Mouse (Mus musculus): Measurements from ENCODE around the gene Igfbp7. TPM values are rescaled to one million over a fixed set of nuclear protein-coding genes. Genes with fewer than 3 reads are reported as not detected.

The Igfbp7 gene
- polyA plus RNA-seq, 1 experiment = 4,855 TPM

- peak; percentile 56 for DNase-seq
Measured at GRCm38 (mm10) chr5:77372242-77372641, 35.6 kb downstream of the Igfbp7 start.

DNA sequence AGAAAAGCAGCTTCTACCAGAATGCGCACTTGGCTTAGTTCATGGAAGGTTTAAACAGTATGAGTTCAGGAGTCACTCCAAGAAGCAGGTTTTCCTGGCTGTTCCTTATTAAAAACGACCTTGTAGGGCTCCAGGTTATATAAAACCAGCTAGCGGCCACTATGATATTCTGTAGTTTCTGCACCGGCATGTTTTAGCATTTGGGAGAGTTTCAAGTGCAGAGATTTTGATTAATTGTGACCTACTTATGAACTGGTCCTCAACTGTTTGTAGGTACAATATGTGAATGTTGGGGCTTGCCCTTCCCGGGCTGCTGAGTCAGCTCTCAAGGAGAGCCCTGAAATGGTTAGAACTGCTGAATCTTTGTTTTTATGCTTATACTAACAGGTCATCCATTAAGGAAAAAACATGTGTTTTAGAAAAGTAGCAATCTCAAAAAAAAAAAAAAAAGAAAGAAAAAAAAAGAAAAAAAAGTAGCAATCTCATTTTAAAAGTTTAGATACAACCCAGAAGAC, 37.4 kb downstream of the Igfbp7 start:
- TF ChIP-seq CTCF (conservative IDR thresholded peaks at IDR 0.05; ENCODE audit: insufficient read depth, insufficient read length, low read depth, low read length) = no peak
- no peak for TF ChIP-seq POLR2A (IDR thresholded peaks at IDR 0.05; ENCODE audit: low read depth, low read length)
- 27% methylated on average over 5 of the region's 5 CpGs for WGBS

More at GRCm38 (mm10) chr5:77372242-77372641, 35.6 kb downstream of the Igfbp7 start:
- 47% methylated on average over 7 of the region's 7 CpGs for WGBS
- no peak for TF ChIP-seq POLR2A (IDR thresholded peaks at IDR 0.05; ENCODE audit: low read depth, low read length)
- TF ChIP-seq CTCF (conservative IDR thresholded peaks at IDR 0.05; ENCODE audit: insufficient read depth, insufficient read length, low read depth, low read length) = no peak
- H3K36me3 ChIP-seq (ENCODE audit: control insufficient read depth, insufficient read depth, low read length) = no peaks in the 10 kb centered on the region
- no peak overlapping the region for H3K4me3 ChIP-seq (ENCODE audit: insufficient read depth, low read depth, low read length)
- H3K27me3 ChIP-seq (replicated peaks; ENCODE audit: control insufficient read depth, insufficient read depth, low read length) = no peaks in the 10 kb centered on the region
- H3K27ac ChIP-seq (ENCODE audit: insufficient read depth, low read depth, low read length) = peak overlapping the region; percentile 49
- peaks cover 41% of the 10 kb centered on the region for H3K4me1 ChIP-seq (ENCODE audit: control insufficient read depth, insufficient read depth, low read length)

GRCm38 (mm10) chr5:77369394-77369793, 38.4 kb downstream of the Igfbp7 start:
- TF ChIP-seq CTCF (conservative IDR thresholded peaks at IDR 0.05; ENCODE audit: insufficient read depth, insufficient read length, low read depth, low read length) (no peak), POLR2A (IDR thresholded peaks at IDR 0.05; ENCODE audit: low read depth, low read length) (no peak)
- DNase-seq = no peak
- H3K4me3 ChIP-seq (ENCODE audit: insufficient read depth, low read depth, low read length) = no peak overlapping the region
- H3K27me3 ChIP-seq (replicated peaks; ENCODE audit: control insufficient read depth, insufficient read depth, low read length) = no peaks in the 10 kb centered on the region
- WGBS = 36% methylated on average over 5 of the region's 5 CpGs
- peaks cover 41% of the 10 kb centered on the region for H3K4me1 ChIP-seq (ENCODE audit: control insufficient read depth, insufficient read depth, low read length)
- peak overlapping the region; percentile 92 for H3K27ac ChIP-seq (ENCODE audit: insufficient read depth, low read depth, low read length)
- H3K36me3 ChIP-seq (ENCODE audit: control insufficient read depth, insufficient read depth, low read length) = no peaks in the 10 kb centered on the region

More for the DNA sequence above, 37.4 kb downstream of the Igfbp7 start:
- H3K27me3 ChIP-seq (replicated peaks; ENCODE audit: control insufficient read depth, insufficient read depth, low read length) = no peaks in the 10 kb centered on the region
- no peak overlapping the region for H3K4me3 ChIP-seq (ENCODE audit: insufficient read depth, low read depth, low read length)
- peak overlapping the region; percentile 92 for H3K27ac ChIP-seq (ENCODE audit: insufficient read depth, low read depth, low read length)
- H3K36me3 ChIP-seq (ENCODE audit: control insufficient read depth, insufficient read depth, low read length) = no peaks in the 10 kb centered on the region
- H3K4me1 ChIP-seq (ENCODE audit: control insufficient read depth, insufficient read depth, low read length) = peaks cover 46% of the 10 kb centered on the region
- DNase-seq = peak; percentile 54

DNA sequence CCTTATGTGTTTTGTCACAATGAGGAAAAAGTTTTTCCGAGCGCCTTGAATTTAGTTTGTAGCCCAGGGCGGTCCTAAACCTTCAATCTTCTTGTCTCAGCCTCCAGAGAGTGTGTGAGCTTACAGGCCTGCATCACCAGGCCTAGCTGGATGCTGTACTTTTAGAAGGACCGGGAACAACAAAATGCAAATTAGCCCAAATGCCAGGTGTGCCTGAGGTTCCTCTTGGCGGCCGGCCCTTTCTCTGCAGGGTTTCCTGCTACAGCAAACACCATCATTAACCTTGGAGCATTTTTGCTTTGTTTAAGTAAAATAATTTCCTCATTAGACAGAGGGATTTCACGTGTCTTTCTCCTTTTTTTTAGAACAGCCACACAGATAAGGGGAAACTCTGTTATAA, 39.6 kb downstream of the Igfbp7 start:
- Histone ChIP-seq H3K4me1 (ENCODE audit: control insufficient read depth, insufficient read depth, low read length) (peaks cover 47% of the 10 kb centered on the region), H3K27ac (ENCODE audit: insufficient read depth, low read depth, low read length) (peak overlapping the region; percentile 92), H3K4me3 (ENCODE audit: insufficient read depth, low read depth, low read length) (no peak overlapping the region), H3K27me3 (replicated peaks; ENCODE audit: control insufficient read depth, insufficient read depth, low read length) (no peaks in the 10 kb centered on the region), H3K36me3 (ENCODE audit: control insufficient read depth, insufficient read depth, low read length) (no peaks in the 10 kb centered on the region)
- TF ChIP-seq POLR2A (IDR thresholded peaks at IDR 0.05; ENCODE audit: low read depth, low read length) (no peak), CTCF (conservative IDR thresholded peaks at IDR 0.05; ENCODE audit: insufficient read depth, insufficient read length, low read depth, low read length) (no peak)
- peak; percentile 72 for DNase-seq
- 44% methylated on average over 7 of the region's 7 CpGs for WGBS

GRCm38 (mm10) chr5:77367682-77368081, 40.2 kb downstream of the Igfbp7 start:
- TF ChIP-seq POLR2A (IDR thresholded peaks at IDR 0.05; ENCODE audit: low read depth, low read length) = no peak
- TF ChIP-seq CTCF (conservative IDR thresholded peaks at IDR 0.05; ENCODE audit: insufficient read depth, insufficient read length, low read depth, low read length) = no peak
- H3K4me3 ChIP-seq (ENCODE audit: insufficient read depth, low read depth, low read length) = no peak overlapping the region
- no peaks in the 10 kb centered on the region for H3K36me3 ChIP-seq (ENCODE audit: control insufficient read depth, insufficient read depth, low read length)
- 31% methylated on average over 12 of the region's 12 CpGs for WGBS
- DNase-seq = peak; percentile 57
- H3K27me3 ChIP-seq (replicated peaks; ENCODE audit: control insufficient read depth, insufficient read depth, low read length) = no peaks in the 10 kb centered on the region
- peaks cover 50% of the 10 kb centered on the region for H3K4me1 ChIP-seq (ENCODE audit: control insufficient read depth, insufficient read depth, low read length)
- peak overlapping the region; percentile 92 for H3K27ac ChIP-seq (ENCODE audit: insufficient read depth, low read depth, low read length)

- no peak for DNase-seq
- H3K4me1 ChIP-seq (ENCODE audit: control insufficient read depth, insufficient read depth, low read length) = peaks cover 46% of the 10 kb centered on the region
- H3K27me3 ChIP-seq (replicated peaks; ENCODE audit: control insufficient read depth, insufficient read depth, low read length) = no peaks in the 10 kb centered on the region
- peak overlapping the region; percentile 92 for H3K27ac ChIP-seq (ENCODE audit: insufficient read depth, low read depth, low read length)
- no peak overlapping the region for H3K4me3 ChIP-seq (ENCODE audit: insufficient read depth, low read depth, low read length)
- no peaks in the 10 kb centered on the region for H3K36me3 ChIP-seq (ENCODE audit: control insufficient read depth, insufficient read depth, low read length)
- no peak for TF ChIP-seq POLR2A (IDR thresholded peaks at IDR 0.05; ENCODE audit: low read depth, low read length)
- TF ChIP-seq CTCF (conservative IDR thresholded peaks at IDR 0.05; ENCODE audit: insufficient read depth, insufficient read length, low read depth, low read length) = no peak
- WGBS = 38% methylated on average over 1 of the region's 1 CpGs
Measured at GRCm38 (mm10) chr5:77367145-77367544, 40.7 kb downstream of the Igfbp7 start.

DNA sequence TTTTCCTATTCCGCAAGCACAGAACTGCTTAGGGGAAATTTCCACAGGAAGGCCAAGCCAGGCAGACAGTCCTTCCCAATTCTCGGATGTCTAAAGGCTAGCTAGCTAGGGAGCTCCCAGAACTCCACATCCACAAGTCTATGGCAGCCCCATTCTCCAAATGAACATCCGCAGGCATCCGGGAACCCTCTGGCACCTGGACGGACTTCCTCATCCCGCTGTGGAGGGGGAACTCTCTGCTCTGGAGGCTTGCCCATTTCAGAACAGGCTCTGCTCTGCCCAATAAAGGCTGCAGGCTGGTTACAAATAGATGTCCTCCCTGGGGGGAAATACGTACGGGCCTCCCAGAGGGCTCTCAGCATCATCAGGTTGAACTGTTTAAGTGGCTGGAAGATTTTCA, 41.5 kb downstream of the Igfbp7 start:
- WGBS = 35% methylated on average over 8 of the region's 8 CpGs
- peak overlapping the region; percentile 92 for H3K27ac ChIP-seq (ENCODE audit: insufficient read depth, low read depth, low read length)

More for the DNA sequence above, 41.5 kb downstream of the Igfbp7 start:
- TF ChIP-seq CTCF (conservative IDR thresholded peaks at IDR 0.05; ENCODE audit: insufficient read depth, insufficient read length, low read depth, low read length) (no peak), POLR2A (IDR thresholded peaks at IDR 0.05; ENCODE audit: low read depth, low read length) (no peak)
- no peaks in the 10 kb centered on the region for H3K36me3 ChIP-seq (ENCODE audit: control insufficient read depth, insufficient read depth, low read length)
- no peaks in the 10 kb centered on the region for H3K27me3 ChIP-seq (replicated peaks; ENCODE audit: control insufficient read depth, insufficient read depth, low read length)
- DNase-seq = peak; percentile 59
- peaks cover 44% of the 10 kb centered on the region for H3K4me1 ChIP-seq (ENCODE audit: control insufficient read depth, insufficient read depth, low read length)
- no peak overlapping the region for H3K4me3 ChIP-seq (ENCODE audit: insufficient read depth, low read depth, low read length)
